Mouse (Mus musculus) brain, adult 2 months (tissue): ENCODE measurements at regions not wholly inside any gene's neighbourhood (a gene's known extent, or its start where the extent isn't known, plus 50 kb on each side); places are given as distances from the start of the nearest gene placed in this dataset.

ENCODE experiments used
- DNase-seq: peaks from one replicate; pipeline ENCODE4 v3.0.0; 2011; ENCODE audit warnings: low read depth, low spot score

DNA sequence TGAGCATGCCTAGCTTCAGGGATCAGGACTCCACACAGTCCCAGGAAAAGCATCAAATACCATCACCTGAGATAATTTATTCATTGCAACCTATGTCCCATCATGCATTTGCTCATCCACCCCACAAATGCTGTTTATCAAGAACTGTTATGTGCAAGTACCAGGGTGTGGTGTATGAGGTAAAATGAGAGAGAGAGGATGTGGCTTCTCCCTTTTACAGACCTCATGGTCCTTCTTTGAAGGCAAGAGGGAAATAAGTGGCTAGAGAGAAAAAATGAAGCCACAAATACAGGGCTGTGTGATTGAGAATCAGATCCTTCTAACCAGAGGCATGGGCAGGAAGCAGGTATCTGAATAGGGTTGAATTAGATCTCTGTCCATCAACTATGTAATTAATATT lies 51.3 kb upstream of the Camk1g start:
- no peak for DNase-seq
